Mouse (Mus musculus) ovary, postnatal 36 days (tissue): Measurements from ENCODE around the gene Sesn3.

Source experiments
- DNase-seq: peaks from one replicate; pipeline ENCODE4 v3.0.0; 2022; ENCODE audit warnings: low spot score, mixed read lengths

The Sesn3 gene

GRCm38 (mm10) chr9:14357033-14357432 is 82.2 kb downstream of the Sesn3 start:
- DNase-seq, result no peak

DNA sequence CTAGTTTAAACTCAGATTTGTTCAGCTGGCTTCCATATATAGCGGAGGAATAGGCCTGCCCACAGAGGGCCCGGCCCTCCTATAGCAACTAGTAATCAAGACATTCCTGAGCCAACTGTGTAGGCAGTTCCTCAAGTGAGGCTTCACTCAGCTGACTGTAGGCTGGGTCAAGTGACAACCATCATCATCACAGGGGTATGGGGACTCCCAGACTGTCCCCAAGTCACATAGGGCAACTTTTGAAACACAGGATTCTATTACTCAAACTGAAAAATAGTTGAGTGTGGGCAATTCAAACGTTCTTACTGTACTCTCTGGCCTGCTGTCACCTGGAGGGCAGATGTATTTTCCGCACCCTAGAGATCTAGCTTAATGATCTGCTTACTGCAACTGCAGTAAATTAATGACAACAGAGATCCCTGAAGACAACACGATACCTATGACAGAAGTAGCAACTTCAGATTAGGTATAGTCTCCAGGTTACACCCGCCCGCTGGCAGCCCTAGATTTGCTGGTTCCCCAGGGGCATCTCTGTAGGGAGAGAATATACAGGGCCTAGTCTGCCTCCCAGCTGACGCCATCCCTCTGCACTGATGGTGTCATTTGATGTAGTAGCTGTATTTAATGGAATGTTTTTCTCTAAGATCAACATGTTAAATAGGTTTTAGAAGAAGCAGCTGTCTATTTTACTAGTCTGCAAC is 87.4 kb downstream of the Sesn3 start:
- DNase-seq, result no peak

DNA sequence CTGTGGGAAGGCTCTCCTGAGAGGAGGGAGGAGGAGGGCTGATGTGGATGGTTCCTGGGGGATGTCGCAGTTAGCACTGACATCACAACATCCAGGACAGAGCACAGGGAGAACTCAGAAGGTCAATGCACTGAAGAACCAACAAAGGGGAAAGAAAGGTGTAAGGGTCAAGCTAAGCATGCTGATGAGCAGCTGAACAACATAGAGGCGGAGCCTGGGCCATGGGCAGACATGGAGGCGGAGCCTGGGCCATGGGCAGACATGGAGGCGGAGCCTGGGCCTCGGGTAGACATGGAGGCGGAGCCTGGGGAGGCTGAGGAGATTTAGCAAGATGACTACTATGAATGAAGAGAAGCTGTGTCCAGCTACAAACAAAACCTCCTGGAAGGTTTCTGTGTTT is 88.7 kb downstream of the Sesn3 start:
- DNase-seq, result no peak

DNA sequence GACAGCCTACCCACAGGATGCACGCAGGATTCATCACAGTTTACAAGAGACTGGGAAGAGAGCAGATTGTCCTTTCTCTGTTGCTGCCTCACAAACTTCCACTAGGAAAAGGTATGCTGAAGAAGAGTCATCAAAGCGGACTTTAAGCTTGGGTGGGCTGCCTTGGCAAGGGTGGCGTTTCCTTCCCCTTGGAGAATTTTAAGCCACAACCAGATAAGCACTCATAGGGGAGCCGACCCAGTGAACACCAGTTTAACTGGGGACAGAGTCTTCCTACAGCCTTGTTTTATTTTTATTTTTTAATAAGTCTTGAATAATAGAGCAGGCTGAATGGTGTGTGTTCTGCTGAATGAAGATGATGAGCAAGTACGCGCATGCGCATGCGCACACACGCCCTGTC is 89.9 kb downstream of the Sesn3 start:
- no peak for DNase-seq

DNA sequence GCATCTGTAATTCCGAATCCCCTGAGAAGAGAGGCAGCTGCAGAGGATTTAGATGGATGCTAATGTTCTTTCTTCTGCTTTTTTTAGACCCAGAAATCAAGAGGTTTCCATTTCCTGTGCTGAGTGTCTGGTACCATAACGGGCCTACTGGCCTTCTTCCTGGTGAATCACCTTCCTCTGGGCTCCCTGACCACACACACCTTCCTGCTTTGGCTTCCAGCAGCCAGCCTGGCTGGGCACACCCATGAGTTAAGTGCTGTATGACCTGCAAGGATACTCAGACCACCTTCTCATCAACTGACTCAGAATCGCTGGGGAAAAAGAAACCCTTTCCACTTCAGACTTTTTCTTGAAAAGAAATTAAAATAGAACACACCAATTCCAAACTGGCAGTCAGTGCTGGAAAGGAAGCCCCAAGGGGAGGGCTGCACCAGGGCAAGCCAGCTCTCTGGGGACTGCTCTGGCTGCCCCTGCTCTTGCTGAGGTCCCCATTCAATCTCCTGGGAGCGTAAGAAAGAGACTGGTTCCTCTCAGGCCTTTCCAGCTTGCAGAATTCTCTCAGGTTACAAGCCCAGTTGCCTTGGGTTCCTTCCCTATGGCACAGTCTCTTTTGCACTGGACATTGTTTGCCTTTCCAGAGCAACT is 90.7 kb downstream of the Sesn3 start:
- no peak for DNase-seq

GRCm38 (mm10) chr9:14367850-14368249 is 93.0 kb downstream of the Sesn3 start:
- no peak for DNase-seq

DNA sequence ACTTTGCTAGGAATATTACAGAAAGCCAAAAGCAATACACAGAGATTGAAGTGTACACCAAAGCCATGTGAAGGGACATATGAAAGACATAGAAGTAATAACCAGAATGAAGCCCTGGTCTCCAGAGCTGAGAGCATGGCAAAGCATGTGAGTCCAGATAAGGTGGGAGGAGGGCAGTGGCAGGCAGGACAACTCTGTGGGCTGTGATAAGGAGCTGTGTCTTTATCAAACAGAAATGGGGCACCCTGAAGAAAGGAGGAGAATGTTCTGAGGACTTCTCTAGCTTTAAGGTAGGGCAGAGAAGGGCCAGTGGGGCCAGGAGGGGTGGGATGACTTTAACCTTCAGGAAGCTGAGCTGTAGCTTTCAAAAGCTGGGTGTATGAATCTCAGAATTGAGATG is 94.4 kb downstream of the Sesn3 start:
- DNase-seq, result no peak

DNA sequence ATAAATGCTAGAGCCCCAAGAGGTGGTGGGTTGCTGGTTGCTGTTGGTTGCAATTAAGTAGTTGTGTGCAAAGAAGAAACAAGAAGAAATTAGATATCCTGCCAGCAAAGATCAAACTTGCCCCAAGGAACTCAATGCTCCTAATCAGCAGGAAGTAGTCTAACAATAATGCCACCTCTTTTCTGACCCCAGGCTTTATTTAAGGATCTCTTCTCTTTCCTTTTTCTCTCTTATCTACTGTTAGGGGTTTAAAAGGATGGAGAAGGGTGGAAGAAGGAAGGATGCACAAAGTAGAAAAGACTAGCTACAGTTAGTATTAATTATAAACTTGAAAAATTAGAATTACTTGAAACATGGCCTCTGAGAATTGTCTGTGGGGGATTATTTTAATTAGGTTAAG is 97.6 kb downstream of the Sesn3 start:
- DNase-seq, result no peak

- no peak for DNase-seq
Observed at GRCm38 (mm10) chr9:14376149-14376548, 101.3 kb downstream of the Sesn3 start.

GRCm38 (mm10) chr9:14378151-14378550 is 103.3 kb downstream of the Sesn3 start:
- no peak for DNase-seq

DNA sequence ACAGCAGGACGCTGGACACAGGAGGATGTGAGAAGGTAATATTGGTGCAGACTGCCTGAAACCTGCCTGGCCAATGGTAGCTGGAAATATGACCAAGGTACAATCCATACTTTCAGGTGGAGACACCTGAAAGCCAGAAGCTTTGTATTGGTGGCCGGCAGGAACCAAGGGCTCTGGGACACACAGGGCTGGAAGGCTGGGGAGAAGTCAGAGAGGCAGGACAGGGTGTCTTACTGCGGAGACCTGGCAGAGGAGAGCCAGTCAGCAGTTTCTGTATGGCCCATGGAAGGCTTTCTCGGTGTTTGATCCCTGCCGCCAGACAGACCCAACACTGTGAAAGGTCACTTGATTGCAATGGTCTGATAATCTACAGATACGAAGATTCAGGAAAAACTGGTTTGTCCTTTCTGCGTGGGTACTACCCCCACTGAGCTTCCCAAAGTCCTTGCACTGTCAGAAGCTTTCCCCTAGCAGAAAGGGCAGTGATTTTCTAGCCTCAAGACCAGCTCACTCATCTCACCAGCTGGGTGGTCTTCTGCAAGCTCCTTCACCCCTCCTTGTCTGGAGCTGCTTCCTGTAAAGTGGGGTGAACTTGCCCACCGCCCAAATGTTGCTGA is 105.0 kb downstream of the Sesn3 start:
- no peak for DNase-seq

- peak; percentile 87 for DNase-seq
Observed at GRCm38 (mm10) chr9:14380386-14381285, 105.8 kb downstream of the Sesn3 start.

GRCm38 (mm10) chr9:14381353-14382055 is 106.6 kb downstream of the Sesn3 start, which contains the start of gene Endod1:
TSS of gene Endod1 (minus strand) at chr9:14381507.
- no peak for DNase-seq

- DNase-seq, result no peak
Observed at GRCm38 (mm10) chr9:14382256-14382791, 107.5 kb downstream of the Sesn3 start.
